In the genomic region with DNA sequence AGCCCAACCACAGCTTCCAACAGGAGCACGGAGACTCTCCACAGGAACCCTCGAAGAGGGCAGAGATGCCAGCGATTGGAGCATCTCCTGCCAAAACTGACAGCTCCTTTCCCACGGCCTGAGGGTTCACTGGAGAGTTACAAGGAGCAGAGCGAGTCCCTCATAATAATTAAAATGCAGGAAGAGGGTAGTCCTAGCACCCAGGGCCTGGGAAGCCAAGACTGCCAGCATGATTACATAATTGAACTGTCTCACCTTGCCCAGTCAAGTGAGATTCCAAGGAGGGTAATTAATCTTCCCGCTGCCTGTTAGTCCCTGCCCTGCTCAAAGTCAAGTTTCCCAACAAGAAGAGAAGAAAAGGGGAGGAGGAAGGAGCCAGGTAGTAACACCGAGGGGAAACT, we compare ENCODE assay signal across 9 mouse cellular contexts.
A peak's percentile ranks its signal among the peaks of the same experiment; 100 is the strongest.
DNase-seq lines count a peak whose midpoint lies in the region; ATAC-seq lines count a peak whose summit lies in the region.
"Had no signal": no experiment of that assay in that cellular context is flagged by ENCODE, and none has a peak within 500 bp of the region (broad histone marks: within the 10 kb centered on the region; RNA-seq: fewer than 3 reads in every experiment).

No protein-coding gene starts in this region.

- 18% methylated on average over 7 of the region's 7 CpGs for WGBS in hindbrain, embryonic 12.5 days
- WGBS in limb, embryonic 10.5 days: 13% methylated on average over 7 of the region's 7 CpGs

- DNase-seq in brain, adult 2 months (ENCODE audit: low read depth, low spot score): peak; percentile 81
- peak; percentile 63 for DNase-seq in cerebellum, adult 11 months
- DNase-seq in limb, embryonic 10.5 days (ENCODE audit: low spot score): peak; percentile 40
- DNase-seq in urinary bladder, postnatal 10 days (ENCODE audit: low spot score): no peak
- DNase-seq in Muller cell, postnatal 12 days (ENCODE audit: inconsistent ontology term): no peak
- DNase-seq in left cerebral cortex, postnatal 36 days (ENCODE audit: low spot score in 2 of 2): no peak
- DNase-seq: gastrocnemius, postnatal 14 days had no signal

- ATAC-seq in hindbrain, embryonic 12.5 days (ENCODE audit: low FRiP score): no peak
- no peak for ATAC-seq in inflammation-experienced regulatory T-cells, adult 6 months

- H3K4me3 ChIP-seq in hindbrain, embryonic 12.5 days: no peak overlapping the region
- no peak overlapping the region for H3K4me3 ChIP-seq in limb, embryonic 10.5 days

- no peaks in the 10 kb centered on the region for H3K36me3 ChIP-seq in hindbrain, embryonic 12.5 days
- no peaks in the 10 kb centered on the region for H3K36me3 ChIP-seq in limb, embryonic 10.5 days

- H3K9ac ChIP-seq in hindbrain, embryonic 12.5 days: no peak overlapping the region

- intact Hi-C loops in left cerebral cortex, postnatal 36 days (cut with DNase I): loop anchor here (5.0 to 10.0 kb wide), 5 partner anchors 218 to 1810 kb away; no protein-coding TSS in a partner anchor

- H3K4me2 ChIP-seq in hindbrain, embryonic 12.5 days (replicated peaks): no peak overlapping the region

- H3K27ac ChIP-seq in hindbrain, embryonic 12.5 days: peak overlapping the region; percentile 44
- H3K27ac ChIP-seq in limb, embryonic 10.5 days: peak overlapping the region; percentile 81

- H3K27me3 ChIP-seq in hindbrain, embryonic 12.5 days: no peaks in the 10 kb centered on the region
- no peaks in the 10 kb centered on the region for H3K27me3 ChIP-seq in limb, embryonic 10.5 days (ENCODE audit: low read depth, poor library complexity, severe bottlenecking)

- no peaks in the 10 kb centered on the region for H3K9me3 ChIP-seq in hindbrain, embryonic 12.5 days (replicated peaks)
- no peaks in the 10 kb centered on the region for H3K9me3 ChIP-seq in limb, embryonic 10.5 days (replicated peaks)

- peaks cover 23% of the 10 kb centered on the region for H3K4me1 ChIP-seq in hindbrain, embryonic 12.5 days
- H3K4me1 ChIP-seq in limb, embryonic 10.5 days: peaks cover 30% of the 10 kb centered on the region

Comparison
In these comparisons a context has a peak if more than half of its experiments do, and no peak if none do; other contexts are left out.
1. DNase-seq: peak in brain, adult 2 months (single experiment), cerebellum, adult 11 months (single experiment) and limb, embryonic 10.5 days (single experiment); none in urinary bladder, postnatal 10 days (single experiment), Muller cell, postnatal 12 days (single experiment) and left cerebral cortex, postnatal 36 days (0 of 2).